Mouse (Mus musculus): ENCODE data around the gene Zfyve28.
A peak's percentile ranks its signal among the peaks of the same experiment; 100 is the strongest.

The Zfyve28 gene

GRCm38 (mm10) chr5:34250090-34250489, 38.2 kb downstream of the Zfyve28 start:
- DNase-seq (ENCODE audit: low read depth), result no peak

- DNase-seq (ENCODE audit: low read depth), result no peak
These were observed 39.1 kb downstream of the Zfyve28 start for GRCm38 (mm10) chr5:34249132-34249531.

GRCm38 (mm10) chr5:34246443-34246842, 41.8 kb downstream of the Zfyve28 start:
- no peak for DNase-seq (ENCODE audit: low read depth)

GRCm38 (mm10) chr5:34243062-34243461, 45.2 kb downstream of the Zfyve28 start:
- no peak for DNase-seq (ENCODE audit: low read depth)

GRCm38 (mm10) chr5:34242224-34242963, 45.9 kb downstream of the Zfyve28 start:
- DNase-seq (ENCODE audit: low read depth), result peak; percentile 38

- no peak for DNase-seq (ENCODE audit: low read depth)
These were observed 49.8 kb downstream of the Zfyve28 start for GRCm38 (mm10) chr5:34238444-34238843.

GRCm38 (mm10) chr5:34235898-34236420, 52.3 kb downstream of the Zfyve28 start:
- DNase-seq (ENCODE audit: low read depth), result no peak

- no peak for DNase-seq (ENCODE audit: low read depth)
These were observed 53.2 kb downstream of the Zfyve28 start for GRCm38 (mm10) chr5:34235056-34235455.

GRCm38 (mm10) chr5:34233221-34233515, 55.1 kb downstream of the Zfyve28 start:
- no peak for DNase-seq (ENCODE audit: low read depth)

- no peak for DNase-seq (ENCODE audit: low read depth)
These were observed 55.6 kb downstream of the Zfyve28 start for GRCm38 (mm10) chr5:34232481-34233220.

- no peak for DNase-seq (ENCODE audit: low read depth)
These were observed 56.3 kb downstream of the Zfyve28 start for GRCm38 (mm10) chr5:34231901-34232300.

- DNase-seq (ENCODE audit: low read depth), result no peak
These were observed 57.4 kb downstream of the Zfyve28 start for GRCm38 (mm10) chr5:34230599-34231485.

- no peak for DNase-seq (ENCODE audit: low read depth)
These were observed 58.7 kb downstream of the Zfyve28 start for GRCm38 (mm10) chr5:34229503-34229902.

- no peak for DNase-seq (ENCODE audit: low read depth)
These were observed 62.7 kb downstream of the Zfyve28 start for GRCm38 (mm10) chr5:34225516-34225915.

GRCm38 (mm10) chr5:34224515-34224914, 63.7 kb downstream of the Zfyve28 start:
- DNase-seq (ENCODE audit: low read depth), result no peak

GRCm38 (mm10) chr5:34220001-34220400, 68.2 kb downstream of the Zfyve28 start:
- DNase-seq (ENCODE audit: low read depth), result no peak

- DNase-seq (ENCODE audit: low read depth), result no peak
These were observed 69.6 kb downstream of the Zfyve28 start for GRCm38 (mm10) chr5:34218672-34219071.

- no peak for DNase-seq (ENCODE audit: low read depth)
These were observed 70.5 kb downstream of the Zfyve28 start for GRCm38 (mm10) chr5:34217756-34218155.

- no peak for DNase-seq (ENCODE audit: low read depth)
These were observed 72.2 kb downstream of the Zfyve28 start for GRCm38 (mm10) chr5:34216025-34216424.

GRCm38 (mm10) chr5:34213659-34214058, 74.6 kb downstream of the Zfyve28 start:
- DNase-seq (ENCODE audit: low read depth), result no peak

- DNase-seq (ENCODE audit: low read depth), result peak; percentile 56
These were observed 78.0 kb downstream of the Zfyve28 start for GRCm38 (mm10) chr5:34210279-34210678.

GRCm38 (mm10) chr5:34207503-34207902, 80.7 kb downstream of the Zfyve28 start:
- DNase-seq (ENCODE audit: low read depth), result no peak
